Comparison of ENCODE assay signal across 9 mouse cellular contexts in the genomic region with DNA sequence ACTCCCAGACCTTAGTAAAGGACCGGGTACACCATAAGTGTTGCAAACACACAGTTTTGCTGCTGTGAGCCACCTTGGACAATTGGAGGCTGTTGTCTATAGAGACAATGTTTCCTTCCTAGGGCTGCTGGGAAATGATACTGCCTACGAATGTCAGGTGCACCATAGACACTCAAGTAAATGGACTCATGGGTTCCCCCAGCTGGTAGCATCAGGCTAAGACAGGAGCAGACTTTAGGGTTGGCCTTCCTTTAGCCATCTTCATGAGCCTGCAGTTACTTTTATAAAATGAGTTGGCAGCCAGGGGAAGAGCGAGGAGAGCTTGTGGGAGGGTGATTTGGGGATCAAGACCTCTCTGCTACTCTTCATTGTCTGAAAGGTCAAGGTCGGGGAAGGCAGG. TPM values are rescaled to one million over a fixed set of nuclear protein-coding genes. Genes with fewer than 3 reads are reported as not detected.
A peak's percentile ranks its signal among the peaks of the same experiment; 100 is the strongest.
DNase-seq lines count a peak whose midpoint lies in the region; ATAC-seq and TF ChIP-seq lines count a peak whose summit lies in the region.
"Had no signal": no experiment of that assay in that cellular context is flagged by ENCODE, and none has a peak within 500 bp of the region (broad histone marks: within the 10 kb centered on the region; RNA-seq: fewer than 3 reads in every experiment).

No protein-coding gene starts in this region.

- ATAC-seq in intestine, postnatal 0 days, result no peak
- ATAC-seq in intestine, embryonic 16.5 days, result no peak
- peak; percentile 82 for ATAC-seq in megakaryocyte-erythroid progenitor cell, adult 5-6 weeks (replicated peaks; ENCODE audit: low FRiP score, low TSS enrichment, poor library complexity, severe bottlenecking)
- no peak for ATAC-seq in neural tube, embryonic 15.5 days (ENCODE audit: low FRiP score)

- 0 out of 2 replicates have a peak, but pooled peaks cover 2% of the 10 kb centered on the region for H3K4me1 ChIP-seq in intestine, postnatal 0 days (replicated peaks; ENCODE audit: control insufficient read depth, insufficient read depth, low read length)
- peaks cover 31% of the 10 kb centered on the region for H3K4me1 ChIP-seq in intestine, embryonic 16.5 days (ENCODE audit: control insufficient read depth, insufficient read depth, low read length)
- H3K4me1 ChIP-seq in E14TG2a.4 (replicated peaks; ENCODE audit: low read depth, low read length), result peaks cover 34% of the 10 kb centered on the region
- H3K4me1 ChIP-seq in neural tube, embryonic 15.5 days, result peaks cover 23% of the 10 kb centered on the region
- H3K4me1 ChIP-seq: stomach, embryonic 15.5 days had no signal

- TF ChIP-seq CTCF in intestine, postnatal 0 days (IDR thresholded peaks at IDR 0.05; ENCODE audit: low read depth), result peak; percentile 69
- TF ChIP-seq CTCF in E14TG2a.4 (conservative IDR thresholded peaks at IDR 0.05; ENCODE audit: low read length), result peak; percentile 56

- H3K9ac ChIP-seq in intestine, postnatal 0 days (ENCODE audit: low read depth, low read length), result no peak overlapping the region
- H3K9ac ChIP-seq in intestine, embryonic 16.5 days (ENCODE audit: low read depth, low read length), result no peak overlapping the region
- H3K9ac ChIP-seq in neural tube, embryonic 15.5 days (replicated peaks), result no peak overlapping the region
- H3K9ac ChIP-seq: lung, embryonic 15.5 days; stomach, embryonic 15.5 days had no signal

- H3K27me3 ChIP-seq in intestine, postnatal 0 days (replicated peaks; ENCODE audit: control insufficient read depth, insufficient read depth, low read length), result no peaks in the 10 kb centered on the region
- H3K27me3 ChIP-seq in intestine, embryonic 16.5 days (replicated peaks; ENCODE audit: control insufficient read depth, insufficient read depth, low read length), result no peaks in the 10 kb centered on the region
- no peaks in the 10 kb centered on the region for H3K27me3 ChIP-seq in E14TG2a.4 (ENCODE audit: insufficient read depth, low read length)
- no peaks in the 10 kb centered on the region for H3K27me3 ChIP-seq in neural tube, embryonic 15.5 days (replicated peaks)
- H3K27me3 ChIP-seq: lung, embryonic 15.5 days; stomach, embryonic 15.5 days had no signal

- peak; percentile 42 for DNase-seq in adipocyte (ENCODE audit: low spot score)
- no peak for DNase-seq in c-Kit-positive CD71-positive TER-119-positive erythroid progenitor cells, embryonic 14.5 days (ENCODE audit: low spot score)

- H3K4me2 ChIP-seq in intestine, postnatal 0 days (replicated peaks; ENCODE audit: low read depth), result no peak overlapping the region
- no peak overlapping the region for H3K4me2 ChIP-seq in intestine, embryonic 16.5 days (ENCODE audit: low read depth, low read length)
- H3K4me2 ChIP-seq in neural tube, embryonic 15.5 days, result no peak overlapping the region
- H3K4me2 ChIP-seq: lung, embryonic 15.5 days; stomach, embryonic 15.5 days had no signal

- H3K4me3 ChIP-seq in intestine, postnatal 0 days (ENCODE audit: low read depth, low read length), result no peak overlapping the region
- H3K4me3 ChIP-seq in intestine, embryonic 16.5 days (ENCODE audit: low read length), result no peak overlapping the region
- no peak overlapping the region for H3K4me3 ChIP-seq in E14TG2a.4 (replicated peaks; ENCODE audit: low read length)
- no peak overlapping the region for H3K4me3 ChIP-seq in neural tube, embryonic 15.5 days (replicated peaks)
- H3K4me3 ChIP-seq: lung, embryonic 15.5 days; stomach, embryonic 15.5 days had no signal

- H3K27ac ChIP-seq in intestine, postnatal 0 days (ENCODE audit: low read depth, low read length), result no peak overlapping the region
- no peak overlapping the region for H3K27ac ChIP-seq in intestine, embryonic 16.5 days (ENCODE audit: low read length)
- no peak overlapping the region for H3K27ac ChIP-seq in neural tube, embryonic 15.5 days (replicated peaks)
- H3K27ac ChIP-seq: lung, embryonic 15.5 days; stomach, embryonic 15.5 days had no signal

- H3K36me3 ChIP-seq in intestine, postnatal 0 days (ENCODE audit: control insufficient read depth, insufficient read depth), result no peaks in the 10 kb centered on the region
- H3K36me3 ChIP-seq in intestine, embryonic 16.5 days (ENCODE audit: control insufficient read depth, insufficient read depth, low read length), result no peaks in the 10 kb centered on the region
- no peaks in the 10 kb centered on the region for H3K36me3 ChIP-seq in E14TG2a.4 (ENCODE audit: insufficient read depth, low read length)
- H3K36me3 ChIP-seq in neural tube, embryonic 15.5 days, result no peaks in the 10 kb centered on the region
- H3K36me3 ChIP-seq: lung, embryonic 15.5 days; stomach, embryonic 15.5 days had no signal

- H3K9me3 ChIP-seq in intestine, postnatal 0 days (ENCODE audit: control insufficient read depth), result no peaks in the 10 kb centered on the region
- no peaks in the 10 kb centered on the region for H3K9me3 ChIP-seq in intestine, embryonic 16.5 days (ENCODE audit: control insufficient read depth, low read length)
- no peaks in the 10 kb centered on the region for H3K9me3 ChIP-seq in E14TG2a.4 (ENCODE audit: low read length)
- no peaks in the 10 kb centered on the region for H3K9me3 ChIP-seq in neural tube, embryonic 15.5 days (replicated peaks)
- H3K9me3 ChIP-seq: lung, embryonic 15.5 days; stomach, embryonic 15.5 days had no signal

- 81% methylated on average over 4 of the region's 4 CpGs for WGBS in intestine, postnatal 0 days
- WGBS in intestine, embryonic 16.5 days, result 79% methylated on average over 4 of the region's 4 CpGs
- WGBS in neural tube, embryonic 15.5 days, result 82% methylated on average over 4 of the region's 4 CpGs

RNA-seq across cellular contexts. Expression of a gene that starts 52.2 kb away (rescaled TPM):
- polyA plus RNA-seq in intestine, postnatal 0 days (2015; fragmentation: Nextera tagmentation; extraction: Ambion mirVana), result 8.8 and 9.3 TPM in 2 replicates
- polyA plus RNA-seq in intestine, embryonic 16.5 days (2015; fragmentation: Nextera tagmentation; extraction: Ambion mirVana), result 2.9 and 3.0 TPM in 2 replicates
- not detected in 2 replicates for total RNA-seq in megakaryocyte-erythroid progenitor cell, adult 5-6 weeks (2014; fragmentation: Nextera tagmentation)
- total RNA-seq in megakaryocyte-erythroid progenitor cell, adult 5-6 weeks (2017), result not detected in 2 replicates
- 1.3 and 1.6 TPM in 2 replicates for polyA plus RNA-seq in neural tube, embryonic 15.5 days (2015; fragmentation: Nextera tagmentation; extraction: Ambion mirVana)
